Mouse (Mus musculus): Measurements from ENCODE around the gene Capn9.

The Capn9 gene

GRCm38 (mm10) chr8:124575811-124576210, at the start of gene Capn9:
Gene Capn9, plus strand, starts transcription at chr8:124576111.
- DNase-seq = no peak

- no peak for DNase-seq
These were observed 49.6 kb upstream of the Capn9 start for GRCm38 (mm10) chr8:124526261-124526660.

- DNase-seq = no peak
These were observed 45.8 kb upstream of the Capn9 start for GRCm38 (mm10) chr8:124530076-124530475.

GRCm38 (mm10) chr8:124530556-124530955, 45.4 kb upstream of the Capn9 start:
- no peak for DNase-seq

GRCm38 (mm10) chr8:124530996-124531395, 44.9 kb upstream of the Capn9 start:
- no peak for DNase-seq

- no peak for DNase-seq
These were observed 43.3 kb upstream of the Capn9 start for GRCm38 (mm10) chr8:124532626-124533025.

GRCm38 (mm10) chr8:124535451-124535850, 40.5 kb upstream of the Capn9 start:
- no peak for DNase-seq

- no peak for DNase-seq
These were observed 35.0 kb upstream of the Capn9 start for GRCm38 (mm10) chr8:124540906-124541305.

GRCm38 (mm10) chr8:124542001-124542400, 33.9 kb upstream of the Capn9 start:
- no peak for DNase-seq

GRCm38 (mm10) chr8:124543272-124543671, 32.6 kb upstream of the Capn9 start:
- no peak for DNase-seq

- no peak for DNase-seq
These were observed 29.5 kb upstream of the Capn9 start for GRCm38 (mm10) chr8:124546371-124546770.

GRCm38 (mm10) chr8:124546815-124547214, 29.1 kb upstream of the Capn9 start:
- DNase-seq = no peak

- no peak for DNase-seq
These were observed 28.6 kb upstream of the Capn9 start for GRCm38 (mm10) chr8:124547269-124547668.

- no peak for DNase-seq
These were observed 27.7 kb upstream of the Capn9 start for GRCm38 (mm10) chr8:124548187-124548586.

GRCm38 (mm10) chr8:124551011-124551661, 24.8 kb upstream of the Capn9 start:
- DNase-seq = no peak

- DNase-seq = no peak
These were observed 20.7 kb upstream of the Capn9 start for GRCm38 (mm10) chr8:124555113-124555750.

- DNase-seq = no peak
These were observed 19.7 kb upstream of the Capn9 start for GRCm38 (mm10) chr8:124556164-124556563.

GRCm38 (mm10) chr8:124556658-124557057, 19.3 kb upstream of the Capn9 start:
- no peak for DNase-seq

- DNase-seq = no peak
These were observed 18.4 kb upstream of the Capn9 start for GRCm38 (mm10) chr8:124557476-124557875.

- DNase-seq = no peak
These were observed 8.8 kb upstream of the Capn9 start for GRCm38 (mm10) chr8:124567126-124567525.

- DNase-seq = no peak
These were observed 8.3 kb upstream of the Capn9 start for GRCm38 (mm10) chr8:124567584-124567983.

GRCm38 (mm10) chr8:124569100-124569499, 6.8 kb upstream of the Capn9 start:
- DNase-seq = no peak

- peak; percentile 24 for DNase-seq
These were observed 6.3 kb upstream of the Capn9 start, which contains the start of gene Agt for GRCm38 (mm10) chr8:124569593-124569992. Gene Agt, minus strand, starts transcription at chr8:124569706.

GRCm38 (mm10) chr8:124571732-124572429, 4.0 kb upstream of the Capn9 start:
- peak; percentile 36 for DNase-seq

Measured in liver (tissue).